Mouse (Mus musculus): Measurements from ENCODE around the gene 1700028P14Rik.

- TF ChIP-seq CTCF (IDR thresholded peaks at IDR 0.05; ENCODE audit: control insufficient read depth, insufficient read depth, insufficient replicate concordance, low read depth, low read length) (no peak), POLR2A (IDR thresholded peaks at IDR 0.05; ENCODE audit: control insufficient read depth, low read depth, low read length) (no peak)
Measured at GRCm38 (mm10) chr19:23594950-23595349, 57.7 kb downstream of the 1700028P14Rik start.

Data from testis, adult 2 months (tissue).